Mouse (Mus musculus) bone marrow macrophage, adult 2 months (primary cell): ENCODE data around the gene Gcg.

ENCODE experiments used
- CTCF ChIP-seq: IDR thresholded peaks from 2 replicates; pipeline ENCODE4 v1.5.1; 2012; ENCODE audit warnings: low read depth, mild to moderate bottlenecking, low read length, moderate library complexity
- POLR2A ChIP-seq: IDR thresholded peaks from 2 replicates; pipeline ENCODE4 v1.6.1; 2012; ENCODE audit warnings: mild to moderate bottlenecking, low read depth, low read length, borderline replicate concordance

DNA sequence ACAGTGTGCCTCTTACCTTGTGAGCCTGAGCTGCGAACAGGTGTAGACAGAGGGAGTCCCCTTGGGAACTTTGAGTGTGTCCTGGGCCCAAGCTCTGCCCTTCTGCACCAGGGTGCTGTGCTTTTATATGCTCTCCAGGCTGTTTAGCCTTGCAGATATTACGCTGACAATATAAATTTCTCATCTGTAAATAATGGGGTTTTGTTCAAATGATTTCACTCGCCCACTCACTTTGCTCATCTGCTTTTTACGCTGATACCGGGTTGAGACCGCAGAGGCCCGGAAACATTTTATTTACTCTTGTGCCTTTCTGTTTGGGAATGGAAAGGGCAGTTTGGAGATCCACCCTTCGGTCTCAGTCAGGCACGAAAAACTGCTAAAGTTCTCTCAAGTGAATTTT is at the start of gene Gcg:
- TF ChIP-seq POLR2A: no peak
- no peak for TF ChIP-seq CTCF
